Mouse (Mus musculus) stomach, embryonic 15.5 days (tissue): ENCODE results near the gene Lmtk2. TPM values are rescaled to one million over a fixed set of nuclear protein-coding genes. Genes with fewer than 3 reads are reported as not detected.

Source experiments
- ATAC-seq: fragments of 200-750 bp; cut with Nextera tagmentation; 2 replicates; pipeline ENCODE4 v1.8.0; 2017; ENCODE audit warnings: low read depth, moderate number of reproducible peaks, moderate TSS enrichment; ENCODE audit not compliant: insufficient read depth, low FRiP score
- H3K27ac ChIP-seq: fragments of 300-500 bp; sonication (generic); 2 replicates; pipeline ENCODE4 v1.5.1; 2015; ENCODE audit warnings: mild to moderate bottlenecking, inconsistent platforms
- H3K27me3 ChIP-seq: fragments of 300-500 bp; sonication (generic); replicated peaks from 2 replicates; pipeline ENCODE4 v1.6.1; 2015; ENCODE audit warnings: inconsistent platforms
- H3K36me3 ChIP-seq: fragments of 300-500 bp; sonication (generic); 2 replicates; pipeline ENCODE4 v1.6.1; 2015; ENCODE audit warnings: inconsistent platforms
- H3K4me1 ChIP-seq: fragments of 300-500 bp; sonication (generic); 2 replicates; pipeline ENCODE4 v1.6.1; 2015; ENCODE audit warnings: inconsistent platforms
- H3K4me2 ChIP-seq: fragments of 300-500 bp; sonication (generic); 2 replicates; pipeline ENCODE4 v1.6.1; 2015; ENCODE audit warnings: mild to moderate bottlenecking, inconsistent platforms
- H3K4me3 ChIP-seq: fragments of 300-500 bp; sonication (generic); replicated peaks from 2 replicates; pipeline ENCODE4 v1.5.1; 2015; ENCODE audit warnings: inconsistent platforms
- H3K9ac ChIP-seq: fragments of 300-500 bp; sonication (generic); 2 replicates; pipeline ENCODE4 v1.6.1; 2015; ENCODE audit warnings: inconsistent platforms
- H3K9me3 ChIP-seq: fragments of 300-500 bp; sonication (generic); 2 replicates; pipeline ENCODE4 v1.6.1; 2016; ENCODE audit warnings: inconsistent platforms
- WGBS: fragments of 180-500 bp; shearing (Covaris S2); methylation state at CpG from one replicate; pipeline ENCODE4 v1.1.7; 2015; 5-methylcytosine and 5-hydroxymethylcytosine counted together
- polyA plus RNA-seq: library from polyadenylated mRNA; unstranded; fragments of >200 nt; fragmentation: Nextera tagmentation; extraction: Ambion mirVana; gene quantifications from 2 replicates; pipeline ENCODE4 v1.2.1, GENCODE M21; 2015

Lmtk2 gene
- polyA plus RNA-seq, 1 experiment from 2014 or later: 6.3 TPM

DNA sequence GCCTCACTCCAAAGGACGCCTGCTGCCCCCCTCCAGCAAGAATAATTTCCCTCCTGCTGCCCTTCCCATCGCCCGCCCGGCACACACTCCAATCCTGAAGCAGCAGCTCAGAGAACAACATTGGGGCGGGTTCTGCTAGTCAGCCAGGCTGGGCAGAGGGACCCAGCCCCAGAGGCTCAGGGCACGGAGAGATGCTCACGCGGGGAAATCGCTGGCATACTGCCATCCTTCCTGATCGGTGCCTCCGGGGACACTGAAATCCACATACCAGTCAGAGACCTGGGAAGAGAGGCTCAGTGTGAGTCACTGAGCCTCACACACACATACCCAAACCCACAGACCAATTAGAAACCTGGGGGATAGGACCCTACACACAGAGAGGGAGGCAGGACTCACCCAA, 100.4 kb downstream of the Lmtk2 start:
- H3K4me3 ChIP-seq: no peak overlapping the region
- no peak overlapping the region for H3K4me2 ChIP-seq
- 77% methylated on average over 11 of the region's 11 CpGs for WGBS
- H3K27ac ChIP-seq: no peak overlapping the region
- peaks cover 22% of the 10 kb centered on the region for H3K36me3 ChIP-seq
- ATAC-seq: no peak
- H3K4me1 ChIP-seq: no peaks in the 10 kb centered on the region
- H3K9ac ChIP-seq: no peak overlapping the region
- no peaks in the 10 kb centered on the region for H3K27me3 ChIP-seq
- H3K9me3 ChIP-seq: no peaks in the 10 kb centered on the region

DNA sequence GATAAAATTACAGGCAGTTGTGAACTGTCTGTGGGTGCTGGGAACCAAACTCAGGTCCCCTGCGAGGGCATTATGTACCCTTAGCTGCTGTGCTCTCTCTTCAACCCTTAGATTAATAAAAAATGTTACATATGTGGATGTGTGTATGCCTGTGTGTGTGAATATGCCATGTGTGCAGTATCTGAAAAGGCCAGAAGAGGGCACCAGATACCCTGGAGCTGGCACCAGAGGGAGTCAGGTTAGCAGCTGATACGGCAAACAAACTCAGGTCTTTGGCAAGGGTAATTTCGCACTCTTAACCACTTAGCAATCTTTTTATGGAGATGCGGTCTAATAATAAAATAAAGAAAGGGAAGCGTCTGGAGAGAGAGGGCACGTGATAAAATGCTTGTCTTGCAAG, 102.2 kb downstream of the Lmtk2 start:
- H3K27me3 ChIP-seq: no peaks in the 10 kb centered on the region
- no peak overlapping the region for H3K9ac ChIP-seq
- H3K9me3 ChIP-seq: no peaks in the 10 kb centered on the region
- 95% methylated on average over 6 of the region's 6 CpGs for WGBS
- H3K36me3 ChIP-seq: peaks cover 26% of the 10 kb centered on the region
- H3K4me1 ChIP-seq: no peaks in the 10 kb centered on the region
- no peak for ATAC-seq
- no peak overlapping the region for H3K4me2 ChIP-seq
- H3K4me3 ChIP-seq: no peak overlapping the region
- H3K27ac ChIP-seq: no peak overlapping the region

DNA sequence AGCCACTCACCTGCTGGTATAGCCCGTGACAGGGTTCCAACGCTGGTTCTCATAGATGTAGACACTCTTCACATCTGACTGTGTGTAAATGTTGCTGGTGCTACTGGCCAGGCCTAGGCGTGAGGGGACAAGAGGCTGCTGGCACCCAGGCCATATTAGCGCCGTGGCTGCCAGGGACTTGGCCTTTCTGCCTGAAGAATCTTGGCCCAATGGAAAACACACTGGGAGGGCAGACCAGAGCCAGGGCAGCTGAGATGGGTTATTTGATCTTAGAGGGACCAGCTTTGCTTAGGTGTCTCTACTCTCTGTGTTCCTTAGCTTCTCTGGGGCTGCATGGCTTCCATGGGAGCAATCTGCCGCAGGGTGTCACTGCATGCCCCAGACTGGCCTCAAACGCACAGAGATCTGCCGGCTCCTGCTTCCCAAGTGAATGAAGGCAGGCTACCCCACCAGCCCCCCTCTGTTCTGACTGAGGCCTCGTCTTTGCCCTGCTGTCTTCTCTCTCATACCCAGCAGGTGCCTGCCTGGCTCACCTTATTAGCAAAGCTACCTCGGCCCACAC, 103.2 kb downstream of the Lmtk2 start:
- Histone ChIP-seq H3K4me2 (no peak overlapping the region), H3K4me3 (no peak overlapping the region), H3K9ac (no peak overlapping the region), H3K36me3 (peaks cover 26% of the 10 kb centered on the region), H3K4me1 (no peaks in the 10 kb centered on the region), H3K27me3 (no peaks in the 10 kb centered on the region), H3K27ac (no peak overlapping the region), H3K9me3 (no peaks in the 10 kb centered on the region)
- 87% methylated on average over 10 of the region's 10 CpGs for WGBS
- no peak for ATAC-seq

DNA sequence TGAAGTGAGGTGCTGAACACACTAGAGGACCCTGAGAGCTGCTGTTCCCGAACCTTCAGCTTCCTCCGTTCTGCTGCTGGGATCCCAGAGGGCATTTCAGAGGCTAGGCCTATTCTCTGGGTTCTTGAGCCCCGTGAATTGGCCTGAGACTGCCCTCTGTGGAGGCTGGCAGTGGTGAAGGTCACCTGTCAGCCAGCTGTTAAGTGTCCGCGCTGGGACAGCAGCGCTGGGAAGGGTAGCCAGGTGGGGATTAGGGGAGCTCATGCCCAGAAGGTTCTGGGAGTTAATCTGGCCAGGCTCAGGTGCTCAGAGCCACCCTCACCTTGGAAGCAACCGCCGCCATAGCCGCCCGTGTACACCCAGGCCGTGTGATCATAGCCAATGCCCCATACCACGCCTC, 104.1 kb downstream of the Lmtk2 start:
- 89% methylated on average over 12 of the region's 12 CpGs for WGBS
- Histone ChIP-seq H3K9me3 (no peaks in the 10 kb centered on the region), H3K27me3 (no peaks in the 10 kb centered on the region), H3K27ac (no peak overlapping the region), H3K9ac (no peak overlapping the region), H3K4me1 (no peaks in the 10 kb centered on the region), H3K4me2 (no peak overlapping the region), H3K36me3 (peaks cover 23% of the 10 kb centered on the region), H3K4me3 (no peak overlapping the region)
- no peak for ATAC-seq

DNA sequence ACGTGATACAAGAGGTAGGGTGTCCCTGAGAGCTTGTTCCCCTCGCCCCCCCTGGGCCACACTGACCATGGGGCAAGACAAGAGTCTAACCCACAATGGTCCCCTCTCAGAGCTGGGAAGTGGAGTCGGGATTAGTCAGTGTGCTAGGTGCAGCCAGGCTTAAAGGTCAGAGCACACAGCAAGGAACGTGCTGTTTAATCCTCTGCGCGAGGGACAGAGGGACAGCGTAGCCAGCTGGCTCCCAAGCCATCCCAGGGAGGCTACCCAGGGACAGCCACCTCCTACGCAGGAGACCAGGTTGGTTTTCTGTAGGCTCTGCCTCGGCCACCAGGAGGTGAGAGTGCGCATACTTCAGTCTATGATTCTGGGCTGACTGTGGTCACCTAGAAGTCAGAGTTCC, 104.7 kb downstream of the Lmtk2 start:
- peaks cover 23% of the 10 kb centered on the region for H3K36me3 ChIP-seq

DNA sequence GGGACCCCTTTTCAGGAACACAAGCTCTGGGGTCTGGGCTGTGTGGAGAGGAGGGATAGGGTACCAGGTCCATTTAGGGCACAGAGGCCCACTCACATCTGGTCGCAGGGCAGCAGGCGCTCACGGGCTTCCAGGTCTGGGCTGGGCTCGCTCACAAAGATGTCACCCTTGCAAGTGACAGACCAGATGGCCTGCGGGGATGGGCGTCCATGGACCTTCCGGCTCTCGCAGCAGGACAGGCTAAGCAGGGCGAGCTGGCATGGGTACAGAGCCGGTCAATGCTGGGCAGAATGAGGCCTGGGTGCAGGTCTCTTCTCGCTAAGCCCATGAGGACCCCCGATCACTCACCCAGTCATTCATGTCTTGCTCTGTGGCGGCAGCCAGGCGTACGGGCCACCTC, 105.8 kb downstream of the Lmtk2 start:
- no peak overlapping the region for H3K4me2 ChIP-seq
- peaks cover 28% of the 10 kb centered on the region for H3K36me3 ChIP-seq
- no peak for ATAC-seq
- no peaks in the 10 kb centered on the region for H3K27me3 ChIP-seq
- H3K9me3 ChIP-seq: no peaks in the 10 kb centered on the region
- H3K9ac ChIP-seq: no peak overlapping the region
- H3K27ac ChIP-seq: no peak overlapping the region
- H3K4me3 ChIP-seq: no peak overlapping the region
- WGBS: 93% methylated on average over 15 of the region's 15 CpGs
- H3K4me1 ChIP-seq: no peaks in the 10 kb centered on the region

More for the DNA sequence above, 104.7 kb downstream of the Lmtk2 start:
- H3K4me1 ChIP-seq: no peaks in the 10 kb centered on the region
- H3K27ac ChIP-seq: no peak overlapping the region
- WGBS: 82% methylated on average over 10 of the region's 10 CpGs
- no peak overlapping the region for H3K4me3 ChIP-seq
- no peak overlapping the region for H3K9ac ChIP-seq
- H3K4me2 ChIP-seq: no peak overlapping the region
- H3K27me3 ChIP-seq: no peaks in the 10 kb centered on the region
- H3K9me3 ChIP-seq: no peaks in the 10 kb centered on the region
- ATAC-seq: no peak

DNA sequence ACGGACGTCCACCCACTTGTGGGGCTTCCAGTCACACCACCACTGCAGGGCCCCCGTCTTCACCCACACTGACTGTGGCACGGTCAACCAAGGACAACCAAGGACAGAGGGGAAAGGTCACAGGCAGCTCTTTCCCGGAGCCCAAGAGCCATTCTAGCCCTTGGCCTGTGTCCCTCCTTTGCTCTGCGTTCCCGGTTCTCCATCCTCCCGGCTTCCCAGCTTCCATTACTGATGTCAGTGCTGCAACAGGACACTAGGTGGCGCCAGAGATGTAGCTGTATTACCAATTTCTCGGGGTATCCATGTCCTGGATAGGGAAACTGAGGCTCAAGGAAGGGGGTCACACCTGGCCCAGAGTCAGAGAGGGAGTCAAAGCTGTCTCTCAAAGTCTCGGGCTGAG, 107.2 kb downstream of the Lmtk2 start:
- H3K4me1 ChIP-seq: no peaks in the 10 kb centered on the region
- 50% methylated on average over 11 of the region's 11 CpGs for WGBS
- peaks cover 35% of the 10 kb centered on the region for H3K36me3 ChIP-seq
- H3K27ac ChIP-seq: no peak overlapping the region
- H3K27me3 ChIP-seq: no peaks in the 10 kb centered on the region
- no peak overlapping the region for H3K9ac ChIP-seq
- ATAC-seq: no peak
- H3K4me3 ChIP-seq: no peak overlapping the region
- no peaks in the 10 kb centered on the region for H3K9me3 ChIP-seq
- H3K4me2 ChIP-seq: no peak overlapping the region

DNA sequence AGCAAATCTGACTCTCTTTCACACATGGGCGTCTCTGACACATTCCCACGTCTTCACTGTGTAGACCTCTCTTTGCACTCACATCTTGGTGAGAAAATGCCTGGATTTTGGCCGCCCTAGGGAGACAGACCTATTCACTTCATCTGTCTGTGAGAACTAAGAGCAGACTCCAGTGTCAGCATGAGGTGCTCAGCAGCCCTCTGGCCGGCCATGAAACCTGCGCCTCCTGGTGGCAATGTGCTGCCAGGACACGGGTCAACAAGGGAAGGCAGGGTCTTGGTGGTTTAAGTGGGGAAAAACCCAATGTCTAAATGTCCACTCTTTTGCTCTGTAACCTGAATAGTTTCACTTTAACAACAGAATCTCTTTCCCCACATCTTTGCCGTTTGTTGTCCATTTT, 114.2 kb downstream of the Lmtk2 start:
- Histone ChIP-seq H3K27me3 (no peaks in the 10 kb centered on the region), H3K9ac (no peak overlapping the region), H3K4me3 (no peak overlapping the region), H3K9me3 (no peaks in the 10 kb centered on the region), H3K27ac (no peak overlapping the region), H3K4me1 (no peaks in the 10 kb centered on the region), H3K36me3 (peaks cover 26% of the 10 kb centered on the region; the same call in 1 of the 2 replicates), H3K4me2 (no peak overlapping the region)
- no peak for ATAC-seq
- WGBS: 31% methylated on average over 7 of the region's 7 CpGs

DNA sequence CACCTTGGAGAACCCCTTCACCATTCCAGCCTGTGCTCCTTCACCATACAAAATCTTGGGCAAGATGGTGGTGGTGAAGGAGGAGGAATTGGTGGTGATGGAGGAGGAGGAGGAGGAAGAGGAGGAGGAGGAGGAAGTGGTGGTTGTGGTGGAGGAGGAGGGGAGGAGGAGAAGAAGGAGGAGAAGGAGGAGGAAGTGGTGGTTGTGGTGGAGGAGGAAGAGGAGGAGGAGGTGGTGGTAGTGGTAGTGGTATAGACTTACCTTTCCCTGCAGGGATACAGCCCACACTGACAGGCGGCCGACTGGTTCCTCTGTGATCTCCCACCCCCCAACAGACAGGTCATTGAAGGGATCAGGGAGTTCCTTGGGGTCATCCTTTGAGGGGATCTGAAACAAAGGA, 115.8 kb downstream of the Lmtk2 start:
- H3K4me2 ChIP-seq: no peak overlapping the region
- WGBS: 95% methylated on average over 2 of the region's 2 CpGs

DNA sequence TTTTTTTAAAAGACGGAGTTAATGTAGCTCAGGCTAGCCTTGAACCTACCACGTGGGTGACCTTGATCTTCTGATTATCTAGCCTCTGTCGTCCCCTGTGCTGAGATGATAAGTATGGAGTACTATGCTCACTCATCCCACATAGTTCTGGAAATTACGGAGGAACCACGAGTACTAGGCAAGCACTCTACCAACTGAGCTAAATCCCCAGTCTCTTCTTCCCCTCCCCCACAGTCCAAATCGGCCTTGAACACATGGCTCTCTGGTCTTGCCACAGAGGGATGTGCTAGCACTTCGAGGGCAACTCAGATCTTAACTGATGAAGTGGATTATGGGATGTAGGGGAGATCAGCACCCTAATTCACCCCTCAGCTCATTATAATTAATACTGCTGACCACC, 117.8 kb downstream of the Lmtk2 start:
- H3K9ac ChIP-seq: no peak overlapping the region
- 0 out of 2 replicates have a peak, but pooled peaks cover 7% of the 10 kb centered on the region for H3K36me3 ChIP-seq
- H3K27ac ChIP-seq: no peak overlapping the region
- H3K4me1 ChIP-seq: peaks cover 6% of the 10 kb centered on the region; the same call in 1 of the 2 replicates
- no peaks in the 10 kb centered on the region for H3K27me3 ChIP-seq
- no peaks in the 10 kb centered on the region for H3K9me3 ChIP-seq
- ATAC-seq: no peak
- no peak overlapping the region for H3K4me2 ChIP-seq
- no peak overlapping the region for H3K4me3 ChIP-seq
- 87% methylated on average over 7 of the region's 7 CpGs for WGBS

More for the DNA sequence above, 115.8 kb downstream of the Lmtk2 start:
- no peak overlapping the region for H3K9ac ChIP-seq
- H3K27me3 ChIP-seq: no peaks in the 10 kb centered on the region
- no peaks in the 10 kb centered on the region for H3K9me3 ChIP-seq
- H3K27ac ChIP-seq: no peak overlapping the region
- no peak overlapping the region for H3K4me3 ChIP-seq
- H3K4me1 ChIP-seq: no peaks in the 10 kb centered on the region
- H3K36me3 ChIP-seq: peaks cover 22% of the 10 kb centered on the region; the same call in 1 of the 2 replicates
- ATAC-seq: no peak

DNA sequence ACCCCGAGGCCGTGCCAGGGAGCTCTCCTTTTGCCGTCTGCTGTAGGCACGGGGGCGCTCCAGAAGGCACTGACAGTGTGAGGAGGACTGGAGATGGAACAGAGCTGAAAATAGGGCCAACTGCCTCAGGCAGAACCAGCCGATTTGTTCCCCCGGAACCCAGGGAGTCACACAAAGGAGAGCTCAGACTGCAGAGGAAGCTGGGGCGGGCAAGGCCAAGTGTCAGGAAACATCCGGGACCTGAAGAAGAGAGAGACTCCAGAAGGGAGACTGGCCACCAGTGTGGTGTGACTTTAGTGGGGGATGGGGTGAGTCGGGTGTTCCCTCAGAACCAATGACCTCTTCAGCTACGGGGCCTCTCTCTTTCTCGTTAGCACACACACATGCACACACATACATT, 119.1 kb downstream of the Lmtk2 start:
- no peaks in the 10 kb centered on the region for H3K27me3 ChIP-seq
- H3K4me2 ChIP-seq: no peak overlapping the region
- no peaks in the 10 kb centered on the region for H3K36me3 ChIP-seq
- 70% methylated on average over 12 of the region's 12 CpGs for WGBS
- no peak overlapping the region for H3K4me3 ChIP-seq
- H3K4me1 ChIP-seq: peaks cover 6% of the 10 kb centered on the region; the same call in 1 of the 2 replicates
- H3K9me3 ChIP-seq: no peaks in the 10 kb centered on the region
- no peak for ATAC-seq
- no peak overlapping the region for H3K9ac ChIP-seq
- H3K27ac ChIP-seq: no peak overlapping the region

DNA sequence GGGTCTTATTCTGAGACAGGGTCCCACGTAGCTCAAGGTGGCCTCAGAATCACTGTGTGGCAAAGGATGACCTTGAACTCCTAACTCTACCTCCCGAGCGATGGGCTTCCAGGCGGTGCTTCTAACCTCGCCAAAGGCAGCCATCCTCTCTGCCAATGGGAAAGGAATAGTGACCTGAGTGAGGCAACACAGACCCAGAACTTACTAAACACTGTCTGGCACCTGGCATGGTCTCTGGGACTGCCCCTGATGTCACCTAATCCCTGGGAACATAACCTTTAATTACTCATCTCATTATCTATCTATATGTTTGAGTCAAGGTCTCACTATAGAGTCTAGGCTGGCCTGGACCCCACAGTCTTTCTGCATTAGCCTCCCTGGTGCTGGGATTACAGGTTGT, 119.7 kb downstream of the Lmtk2 start:
- H3K27me3 ChIP-seq: no peaks in the 10 kb centered on the region
- no peak overlapping the region for H3K9ac ChIP-seq
- H3K36me3 ChIP-seq: no peaks in the 10 kb centered on the region
- H3K27ac ChIP-seq: no peak overlapping the region
- no peaks in the 10 kb centered on the region for H3K9me3 ChIP-seq
- 85% methylated on average over 5 of the region's 5 CpGs for WGBS
- H3K4me3 ChIP-seq: no peak overlapping the region
- no peak overlapping the region for H3K4me2 ChIP-seq
- ATAC-seq: no peak
- H3K4me1 ChIP-seq: peaks cover 6% of the 10 kb centered on the region; the same call in 1 of the 2 replicates

DNA sequence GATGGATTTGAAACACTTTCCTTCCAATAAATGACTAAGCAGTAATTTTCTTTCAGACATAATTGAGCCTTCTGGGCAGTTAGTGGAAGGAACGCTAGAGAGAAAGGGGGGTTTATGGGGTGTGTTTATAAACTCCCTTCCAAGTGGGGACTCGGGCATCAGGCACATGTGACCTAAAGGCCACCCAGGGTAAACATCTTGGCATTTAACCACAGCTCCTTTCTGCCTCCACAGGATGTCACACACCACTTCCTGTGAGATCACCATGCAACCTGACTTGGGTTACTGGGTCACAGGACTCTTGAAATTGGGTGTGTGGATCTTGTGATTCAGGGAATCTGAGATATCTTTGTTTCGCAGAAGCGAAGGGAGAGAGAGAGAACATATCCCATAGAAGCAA, 121.1 kb downstream of the Lmtk2 start:
- Histone ChIP-seq H3K27ac (no peak overlapping the region), H3K36me3 (no peaks in the 10 kb centered on the region), H3K4me1 (peaks cover 6% of the 10 kb centered on the region; the same call in 1 of the 2 replicates), H3K9me3 (no peaks in the 10 kb centered on the region), H3K4me2 (no peak overlapping the region), H3K4me3 (no peak overlapping the region), H3K9ac (no peak overlapping the region), H3K27me3 (no peaks in the 10 kb centered on the region)
- ATAC-seq: no peak
- 49% methylated on average over 4 of the region's 4 CpGs for WGBS
